Mouse (Mus musculus) liver, postnatal 0 days (tissue): ENCODE data around the gene Dnajc12.

Source experiments
- CTCF ChIP-seq: sonication (generic); IDR thresholded peaks from 2 replicates; pipeline ENCODE4 v1.5.1; 2016; ENCODE audit warnings: antibody characterized with exemption, low read depth
- EP300 ChIP-seq: IDR thresholded peaks from 2 replicates; pipeline ENCODE4 v1.6.1; 2016; ENCODE audit warnings: antibody characterized with exemption, low read depth, mild to moderate bottlenecking

GRCm38 (mm10) chr10:63423591-63424474 lies 41.6 kb downstream of the Dnajc12 start:
- TF ChIP-seq CTCF (no peak), EP300 (no peak; the same call in 1 of the 2 replicates)
